Mouse (Mus musculus): Measurements from ENCODE around the gene Ccno.

- TF ChIP-seq CTCF (IDR thresholded peaks at IDR 0.05; ENCODE audit: low read depth, low read length) (no peak), POLR2A (IDR thresholded peaks at IDR 0.05; ENCODE audit: extremely low read depth, insufficient read depth, low read length) (no peak)
Measured at GRCm38 (mm10) chr13:113021521-113021920, 33.9 kb downstream of the Ccno start.
